Mouse (Mus musculus): ENCODE data around the gene Exoc3l2. TPM values are rescaled to one million over a fixed set of nuclear protein-coding genes. Genes with fewer than 3 reads are reported as not detected.

Gene Exoc3l2
- polyA plus RNA-seq, 1 experiment from 2014 or later = 1.1 TPM

DNA sequence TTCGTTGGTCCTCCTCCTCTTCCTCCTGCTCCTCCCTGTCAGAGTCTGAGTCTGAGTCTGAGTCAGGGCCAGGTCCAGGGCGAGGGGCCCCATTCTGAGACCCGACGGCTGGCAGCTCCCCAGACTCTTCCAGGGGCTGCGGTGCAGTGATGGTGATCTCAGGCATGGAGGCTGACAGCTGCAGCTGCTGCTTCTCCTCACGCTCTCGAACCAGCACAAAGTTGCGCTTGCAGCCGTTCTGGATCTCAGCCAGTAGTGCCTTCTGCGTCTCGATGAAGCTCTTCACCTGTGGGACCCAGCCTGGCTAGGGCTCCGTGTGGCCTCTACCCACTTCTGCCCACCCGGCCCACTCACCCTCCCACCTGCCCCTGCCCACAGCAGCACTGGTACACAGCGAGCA lies 69.1 kb downstream of the Exoc3l2 start:
- ATAC-seq (ENCODE audit: low FRiP score) (no peak), DNase-seq (ENCODE audit: low spot score, missing footprints) (no peak)
- Histone ChIP-seq H3K36me3 (ENCODE audit: control insufficient read depth, insufficient read depth, low read length) (peaks cover 21% of the 10 kb centered on the region; the same call in 1 of the 2 replicates), H3K9me3 (ENCODE audit: control insufficient read depth, low read length) (no peaks in the 10 kb centered on the region), H3K4me2 (no peak overlapping the region), H3K27me3 (ENCODE audit: control insufficient read depth, insufficient read depth, low read length) (no peaks in the 10 kb centered on the region), H3K4me1 (ENCODE audit: control insufficient read depth, insufficient read depth, low read length) (no peaks in the 10 kb centered on the region), H3K9ac (ENCODE audit: low read length) (no peak overlapping the region), H3K4me3 (ENCODE audit: low read depth, low read length) (no peak overlapping the region), H3K27ac (ENCODE audit: low read depth, low read length) (no peak overlapping the region)
- WGBS = 93% methylated on average over 14 of the region's 14 CpGs

- ATAC-seq (ENCODE audit: low FRiP score) = no peak
- 97% methylated on average over 10 of the region's 10 CpGs for WGBS
Measured at GRCm38 (mm10) chr7:19534676-19535075, 71.5 kb downstream of the Exoc3l2 start.

DNA sequence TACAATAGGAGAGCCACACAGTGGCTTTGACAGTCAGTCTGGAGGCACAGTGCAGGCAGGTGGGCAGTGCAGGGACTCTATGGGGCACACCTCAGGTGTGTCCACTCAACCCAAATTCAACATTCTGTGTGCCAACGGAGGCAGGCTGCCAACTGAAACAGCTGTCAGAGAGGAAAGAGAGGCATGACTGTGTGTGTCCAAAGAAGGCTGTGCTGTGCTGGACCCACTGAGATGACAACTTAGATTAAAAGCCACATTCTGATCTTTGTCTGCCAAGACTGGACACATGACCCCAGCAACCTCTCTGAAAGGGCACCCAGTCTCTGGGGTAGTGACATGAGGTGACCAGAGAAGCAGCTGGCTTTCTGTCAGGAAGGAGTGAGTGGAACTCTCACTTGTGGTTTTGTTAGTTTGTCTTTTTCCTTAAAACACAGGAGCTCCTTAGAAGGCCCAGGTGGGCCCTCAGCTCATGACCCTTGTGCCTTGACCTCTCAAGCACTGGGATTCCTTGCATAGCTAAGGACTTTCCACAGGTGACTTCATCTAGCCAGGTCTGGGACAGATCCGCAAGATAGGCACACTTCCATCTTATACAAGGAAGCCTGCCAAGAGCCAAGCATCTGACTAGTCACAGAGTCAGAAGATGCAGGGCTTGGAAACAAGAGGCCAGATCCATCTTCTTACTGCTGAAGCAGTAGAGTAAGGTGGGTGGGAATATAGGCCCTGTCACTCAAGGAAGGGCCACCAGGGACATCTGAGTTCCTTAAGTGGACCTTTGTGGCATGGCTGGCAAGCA lies 77.8 kb downstream of the Exoc3l2 start:
- ATAC-seq (ENCODE audit: low FRiP score) (no peak), DNase-seq (ENCODE audit: low spot score, missing footprints) (no peak)
- H3K27ac ChIP-seq (ENCODE audit: low read depth, low read length) = no peak overlapping the region
- peaks cover 3% of the 10 kb centered on the region; the same call in 1 of the 2 replicates for H3K4me1 ChIP-seq (ENCODE audit: control insufficient read depth, insufficient read depth, low read length)
- H3K27me3 ChIP-seq (ENCODE audit: control insufficient read depth, insufficient read depth, low read length) = no peaks in the 10 kb centered on the region
- WGBS = 95% methylated on average over 2 of the region's 2 CpGs
- H3K36me3 ChIP-seq (ENCODE audit: control insufficient read depth, insufficient read depth, low read length) = no peaks in the 10 kb centered on the region
- H3K9ac ChIP-seq (ENCODE audit: low read length) = no peak overlapping the region
- H3K4me2 ChIP-seq = no peak overlapping the region
- no peaks in the 10 kb centered on the region for H3K9me3 ChIP-seq (ENCODE audit: control insufficient read depth, low read length)
- H3K4me3 ChIP-seq (ENCODE audit: low read depth, low read length) = no peak overlapping the region

More at GRCm38 (mm10) chr7:19534676-19535075, 71.5 kb downstream of the Exoc3l2 start:
- no peaks in the 10 kb centered on the region for H3K9me3 ChIP-seq (ENCODE audit: control insufficient read depth, low read length)
- DNase-seq (ENCODE audit: low spot score, missing footprints) = no peak
- no peak overlapping the region for H3K4me2 ChIP-seq
- H3K9ac ChIP-seq (ENCODE audit: low read length) = no peak overlapping the region
- no peaks in the 10 kb centered on the region for H3K4me1 ChIP-seq (ENCODE audit: control insufficient read depth, insufficient read depth, low read length)
- H3K4me3 ChIP-seq (ENCODE audit: low read depth, low read length) = no peak overlapping the region
- no peak overlapping the region for H3K27ac ChIP-seq (ENCODE audit: low read depth, low read length)
- H3K36me3 ChIP-seq (ENCODE audit: control insufficient read depth, insufficient read depth, low read length) = peaks cover 21% of the 10 kb centered on the region; the same call in 1 of the 2 replicates
- H3K27me3 ChIP-seq (ENCODE audit: control insufficient read depth, insufficient read depth, low read length) = no peaks in the 10 kb centered on the region

DNA sequence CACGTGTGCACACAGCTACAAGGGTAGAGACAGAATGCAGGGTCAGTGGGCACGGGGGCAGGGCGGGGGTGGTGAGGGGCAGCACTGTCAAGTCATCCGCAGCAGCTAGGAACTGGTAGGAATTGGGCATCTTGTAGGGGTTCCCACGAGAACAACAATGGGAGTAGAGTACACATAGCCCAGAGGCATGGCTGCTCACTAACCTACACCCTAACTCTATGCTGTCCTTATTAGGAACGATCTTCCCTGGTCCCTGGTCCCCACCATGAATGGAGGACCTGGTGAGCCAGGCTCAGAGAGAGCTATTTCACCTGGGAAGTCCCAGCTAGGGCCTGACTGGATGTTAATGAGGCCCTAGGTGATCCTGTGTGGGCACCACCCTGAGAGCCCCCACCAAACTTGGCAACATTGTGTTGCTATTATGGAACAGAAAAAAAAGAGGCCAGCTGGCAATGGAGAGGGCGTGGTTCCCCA lies 78.6 kb downstream of the Exoc3l2 start:
- H3K4me1 ChIP-seq (ENCODE audit: control insufficient read depth, insufficient read depth, low read length) = peaks cover 3% of the 10 kb centered on the region; the same call in 1 of the 2 replicates
- H3K27me3 ChIP-seq (ENCODE audit: control insufficient read depth, insufficient read depth, low read length) = no peaks in the 10 kb centered on the region
- DNase-seq (ENCODE audit: low spot score, missing footprints) (no peak), ATAC-seq (ENCODE audit: low FRiP score) (peak; percentile 5; the same call in 1 of the 2 replicates)
- no peaks in the 10 kb centered on the region for H3K9me3 ChIP-seq (ENCODE audit: control insufficient read depth, low read length)
- no peak overlapping the region for H3K27ac ChIP-seq (ENCODE audit: low read depth, low read length)
- no peaks in the 10 kb centered on the region for H3K36me3 ChIP-seq (ENCODE audit: control insufficient read depth, insufficient read depth, low read length)
- WGBS = 80% methylated on average over 7 of the region's 7 CpGs
- H3K4me3 ChIP-seq (ENCODE audit: low read depth, low read length) = no peak overlapping the region
- no peak overlapping the region for H3K9ac ChIP-seq (ENCODE audit: low read length)
- no peak overlapping the region for H3K4me2 ChIP-seq

DNA sequence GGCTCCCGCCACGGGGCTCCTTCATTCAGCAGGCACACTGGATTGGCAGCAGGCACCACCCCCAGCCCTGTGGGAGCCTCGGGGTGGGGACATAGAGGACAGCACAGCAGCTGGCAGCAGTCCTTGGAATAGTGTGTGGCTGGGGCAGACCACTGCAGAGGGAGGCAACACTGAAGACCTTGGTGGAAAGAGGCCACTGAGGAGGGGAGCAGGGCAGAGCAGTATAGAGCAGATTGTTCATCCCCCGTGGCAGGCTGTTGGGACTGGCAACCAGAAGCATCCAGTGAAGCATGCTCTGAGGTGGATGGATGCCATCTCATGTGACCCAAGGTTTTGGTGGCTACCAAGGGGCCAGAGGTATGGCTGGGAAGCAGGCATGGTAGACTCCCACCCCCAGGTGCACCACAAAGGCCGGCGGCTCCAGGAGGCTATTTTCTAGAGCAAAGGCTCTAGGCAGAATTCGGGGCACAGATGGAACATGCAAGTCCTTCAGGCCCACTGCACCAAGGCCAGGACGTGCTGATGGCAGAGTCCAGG lies 79.1 kb downstream of the Exoc3l2 start:
- H3K4me3 ChIP-seq (ENCODE audit: low read depth, low read length) = no peak overlapping the region
- no peak for DNase-seq (ENCODE audit: low spot score, missing footprints)
- no peaks in the 10 kb centered on the region for H3K27me3 ChIP-seq (ENCODE audit: control insufficient read depth, insufficient read depth, low read length)
- H3K36me3 ChIP-seq (ENCODE audit: control insufficient read depth, insufficient read depth, low read length) = no peaks in the 10 kb centered on the region
- H3K9me3 ChIP-seq (ENCODE audit: control insufficient read depth, low read length) = no peaks in the 10 kb centered on the region
- H3K4me2 ChIP-seq = no peak overlapping the region
- H3K4me1 ChIP-seq (ENCODE audit: control insufficient read depth, insufficient read depth, low read length) = peaks cover 3% of the 10 kb centered on the region; the same call in 1 of the 2 replicates
- no peak overlapping the region for H3K27ac ChIP-seq (ENCODE audit: low read depth, low read length)
- peak; percentile 42; the same call in 1 of the 2 replicates for ATAC-seq (ENCODE audit: low FRiP score)
- peak overlapping the region; percentile 16; the same call in 1 of the 2 replicates for H3K9ac ChIP-seq (ENCODE audit: low read length)
- WGBS = 69% methylated on average over 8 of the region's 8 CpGs

GRCm38 (mm10) chr7:19543584-19543983 lies 80.5 kb downstream of the Exoc3l2 start:
- Histone ChIP-seq H3K27ac (ENCODE audit: low read depth, low read length) (no peak overlapping the region), H3K4me1 (ENCODE audit: control insufficient read depth, insufficient read depth, low read length) (peaks cover 3% of the 10 kb centered on the region; the same call in 1 of the 2 replicates), H3K27me3 (ENCODE audit: control insufficient read depth, insufficient read depth, low read length) (no peaks in the 10 kb centered on the region), H3K36me3 (ENCODE audit: control insufficient read depth, insufficient read depth, low read length) (no peaks in the 10 kb centered on the region), H3K9ac (ENCODE audit: low read length) (no peak overlapping the region), H3K4me3 (ENCODE audit: low read depth, low read length) (no peak overlapping the region), H3K9me3 (ENCODE audit: control insufficient read depth, low read length) (no peaks in the 10 kb centered on the region), H3K4me2 (no peak overlapping the region)
- 58% methylated on average over 6 of the region's 6 CpGs for WGBS
- DNase-seq (ENCODE audit: low spot score, missing footprints) = no peak
- ATAC-seq (ENCODE audit: low FRiP score) = no peak

GRCm38 (mm10) chr7:19546007-19546406 lies 82.9 kb downstream of the Exoc3l2 start:
- Histone ChIP-seq H3K27me3 (ENCODE audit: control insufficient read depth, insufficient read depth, low read length) (no peaks in the 10 kb centered on the region), H3K4me3 (ENCODE audit: low read depth, low read length) (no peak overlapping the region), H3K4me1 (ENCODE audit: control insufficient read depth, insufficient read depth, low read length) (peaks cover 3% of the 10 kb centered on the region; the same call in 1 of the 2 replicates), H3K9me3 (ENCODE audit: control insufficient read depth, low read length) (no peaks in the 10 kb centered on the region), H3K27ac (ENCODE audit: low read depth, low read length) (no peak overlapping the region), H3K4me2 (no peak overlapping the region), H3K9ac (ENCODE audit: low read length) (no peak overlapping the region), H3K36me3 (ENCODE audit: control insufficient read depth, insufficient read depth, low read length) (no peaks in the 10 kb centered on the region)
- 80% methylated on average over 3 of the region's 3 CpGs for WGBS
- no peak for DNase-seq (ENCODE audit: low spot score, missing footprints)
- ATAC-seq (ENCODE audit: low FRiP score) = no peak

Measured in midbrain, embryonic 11.5 days (tissue).